Mouse (Mus musculus): ENCODE results near the gene L3mbtl3. TPM values are rescaled to one million over a fixed set of nuclear protein-coding genes. Genes with fewer than 3 reads are reported as not detected.

L3mbtl3 gene
- polyA plus RNA-seq, 1 experiment from 2014 or later = 16.8 TPM

GRCm38 (mm10) chr10:26364326-26364856 lies 11.4 kb downstream of the L3mbtl3 start:
- Histone ChIP-seq H3K9me3 (no peaks in the 10 kb centered on the region), H3K36me3 (peaks cover 22% of the 10 kb centered on the region), H3K4me1 (replicated peaks) (no peaks in the 10 kb centered on the region), H3K27me3 (ENCODE audit: insufficient read depth, poor library complexity, severe bottlenecking) (no peaks in the 10 kb centered on the region), H3K27ac (no peak overlapping the region), H3K4me3 (no peak overlapping the region)
- DNase-seq (ENCODE audit: low spot score) = no peak
- WGBS = 90% methylated on average over 8 of the region's 8 CpGs

DNA sequence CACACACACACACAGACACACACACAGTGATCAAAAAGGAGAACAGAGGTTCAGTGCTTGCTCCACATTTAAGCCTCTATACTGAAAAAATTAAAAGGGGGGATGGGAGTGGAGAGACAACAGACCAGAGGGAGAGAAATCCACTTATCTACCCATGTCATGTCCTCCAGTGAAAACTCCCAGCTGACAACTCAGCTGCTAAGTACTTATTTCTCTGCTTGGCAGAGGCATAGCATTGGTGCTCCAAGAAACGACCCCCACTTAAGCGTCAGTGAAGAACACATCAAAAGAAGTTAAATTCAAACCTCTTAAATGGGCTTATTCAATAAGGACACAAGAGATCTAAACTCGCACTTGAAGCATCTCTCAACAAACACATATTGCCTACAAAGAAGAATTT lies 12.2 kb downstream of the L3mbtl3 start:
- Histone ChIP-seq H3K27me3 (ENCODE audit: insufficient read depth, poor library complexity, severe bottlenecking) (no peaks in the 10 kb centered on the region), H3K4me3 (no peak overlapping the region), H3K27ac (no peak overlapping the region), H3K36me3 (peaks cover 17% of the 10 kb centered on the region), H3K9me3 (no peaks in the 10 kb centered on the region), H3K4me1 (replicated peaks) (no peaks in the 10 kb centered on the region)
- DNase-seq (ENCODE audit: low spot score) = no peak
- WGBS = 75% methylated on average over 3 of the region's 3 CpGs

GRCm38 (mm10) chr10:26358798-26359197 lies 17.0 kb downstream of the L3mbtl3 start:
- Histone ChIP-seq H3K27ac (no peak overlapping the region), H3K27me3 (ENCODE audit: insufficient read depth, poor library complexity, severe bottlenecking) (no peaks in the 10 kb centered on the region), H3K9me3 (0 out of 2 replicates have a peak, but pooled peaks cover 4% of the 10 kb centered on the region), H3K4me3 (no peak overlapping the region), H3K4me1 (replicated peaks) (no peaks in the 10 kb centered on the region), H3K36me3 (peaks cover 16% of the 10 kb centered on the region)
- DNase-seq (ENCODE audit: low spot score) = no peak
- WGBS = 92% methylated on average over 6 of the region's 6 CpGs

- Histone ChIP-seq H3K27me3 (ENCODE audit: insufficient read depth, poor library complexity, severe bottlenecking) (no peaks in the 10 kb centered on the region), H3K9me3 (0 out of 2 replicates have a peak, but pooled peaks cover 4% of the 10 kb centered on the region), H3K4me3 (no peak overlapping the region), H3K27ac (no peak overlapping the region), H3K36me3 (peaks cover 16% of the 10 kb centered on the region), H3K4me1 (replicated peaks) (no peaks in the 10 kb centered on the region)
- WGBS = 97% methylated on average over 5 of the region's 5 CpGs
- no peak for DNase-seq (ENCODE audit: low spot score)
Measured at GRCm38 (mm10) chr10:26358231-26358630, 17.5 kb downstream of the L3mbtl3 start.

- no peak for DNase-seq (ENCODE audit: low spot score)
- 0 out of 2 replicates have a peak, but pooled peaks cover 4% of the 10 kb centered on the region for H3K9me3 ChIP-seq
- no peak overlapping the region for H3K27ac ChIP-seq
- H3K4me1 ChIP-seq (replicated peaks) = no peaks in the 10 kb centered on the region
- peaks cover 44% of the 10 kb centered on the region for H3K36me3 ChIP-seq
- no peaks in the 10 kb centered on the region for H3K27me3 ChIP-seq (ENCODE audit: insufficient read depth, poor library complexity, severe bottlenecking)
- WGBS = 58% methylated on average over 4 of the region's 4 CpGs
- H3K4me3 ChIP-seq = no peak overlapping the region
Measured at GRCm38 (mm10) chr10:26353781-26354180, 22.0 kb downstream of the L3mbtl3 start.

DNA sequence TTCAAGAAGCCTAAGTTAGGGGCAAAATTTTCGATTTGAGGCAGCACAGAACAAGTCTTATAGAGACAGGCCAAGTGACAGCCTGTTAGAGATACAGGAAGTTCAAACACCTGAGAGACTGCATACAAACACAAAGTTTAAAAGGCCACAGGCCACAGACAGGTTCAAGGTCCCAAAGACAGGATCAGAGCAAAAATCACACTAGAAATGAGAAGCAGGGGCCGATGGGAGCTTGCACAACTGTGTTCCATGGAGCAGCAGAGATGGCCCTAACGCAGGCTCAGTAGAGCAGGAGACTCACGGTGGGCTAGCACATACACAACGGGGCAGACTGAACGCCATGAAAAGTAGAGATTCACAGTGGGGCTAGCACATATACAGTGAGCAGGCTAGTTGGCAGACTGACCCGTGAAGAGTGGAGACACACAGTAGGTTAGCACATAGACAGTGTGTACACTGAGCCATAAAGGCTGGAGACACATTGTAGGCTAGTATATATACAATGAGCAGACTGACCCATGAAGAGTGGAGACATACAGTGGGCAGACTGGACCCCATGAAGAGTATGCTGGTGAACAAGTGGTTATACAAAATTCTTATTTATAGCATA lies 24.5 kb downstream of the L3mbtl3 start:
- no peak overlapping the region for H3K27ac ChIP-seq
- H3K4me1 ChIP-seq (replicated peaks) = no peaks in the 10 kb centered on the region
- DNase-seq (ENCODE audit: low spot score) = no peak
- no peak overlapping the region for H3K4me3 ChIP-seq
- 0 out of 2 replicates have a peak, but pooled peaks cover 4% of the 10 kb centered on the region for H3K9me3 ChIP-seq
- no peaks in the 10 kb centered on the region for H3K27me3 ChIP-seq (ENCODE audit: insufficient read depth, poor library complexity, severe bottlenecking)
- H3K36me3 ChIP-seq = peaks cover 47% of the 10 kb centered on the region
- 91% methylated on average over 7 of the region's 7 CpGs for WGBS

- no peak overlapping the region for H3K4me3 ChIP-seq
- 62% methylated on average over 1 of the region's 1 CpGs for WGBS
- peaks cover 36% of the 10 kb centered on the region for H3K36me3 ChIP-seq
Measured at GRCm38 (mm10) chr10:26350153-26350552, 25.6 kb downstream of the L3mbtl3 start.

DNA sequence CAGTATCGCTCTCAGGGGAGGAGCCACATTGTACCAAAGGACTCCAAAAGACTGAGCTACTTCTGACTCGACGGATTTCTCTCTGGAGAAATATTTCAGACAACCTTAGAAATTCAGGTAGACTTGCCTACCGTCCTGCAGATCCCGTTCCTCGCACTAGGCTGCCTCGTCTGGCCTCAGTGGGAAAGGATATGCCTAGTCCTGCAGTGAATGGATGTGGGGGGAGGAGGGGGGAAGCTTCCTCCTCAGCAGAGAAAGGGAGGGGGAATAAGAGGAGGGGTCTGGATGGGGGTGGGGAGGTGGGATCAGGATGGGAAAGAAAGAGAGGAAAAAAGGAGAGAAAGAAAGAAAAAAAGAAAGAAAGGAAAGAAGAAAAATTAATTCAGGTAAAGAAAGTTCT lies 28.2 kb downstream of the L3mbtl3 start:
- WGBS = 35% methylated on average over 7 of the region's 7 CpGs
- no peak overlapping the region for H3K4me3 ChIP-seq
- H3K9me3 ChIP-seq = no peaks in the 10 kb centered on the region
- H3K4me1 ChIP-seq (replicated peaks) = no peaks in the 10 kb centered on the region
- peaks cover 55% of the 10 kb centered on the region for H3K36me3 ChIP-seq
- H3K27ac ChIP-seq = no peak overlapping the region
- no peaks in the 10 kb centered on the region for H3K27me3 ChIP-seq (ENCODE audit: insufficient read depth, poor library complexity, severe bottlenecking)
- no peak for DNase-seq (ENCODE audit: low spot score)

More at GRCm38 (mm10) chr10:26350153-26350552, 25.6 kb downstream of the L3mbtl3 start:
- Histone ChIP-seq H3K4me1 (replicated peaks) (no peaks in the 10 kb centered on the region), H3K9me3 (no peaks in the 10 kb centered on the region), H3K27ac (no peak overlapping the region), H3K27me3 (ENCODE audit: insufficient read depth, poor library complexity, severe bottlenecking) (no peaks in the 10 kb centered on the region)
- no peak for DNase-seq (ENCODE audit: low spot score)

DNA sequence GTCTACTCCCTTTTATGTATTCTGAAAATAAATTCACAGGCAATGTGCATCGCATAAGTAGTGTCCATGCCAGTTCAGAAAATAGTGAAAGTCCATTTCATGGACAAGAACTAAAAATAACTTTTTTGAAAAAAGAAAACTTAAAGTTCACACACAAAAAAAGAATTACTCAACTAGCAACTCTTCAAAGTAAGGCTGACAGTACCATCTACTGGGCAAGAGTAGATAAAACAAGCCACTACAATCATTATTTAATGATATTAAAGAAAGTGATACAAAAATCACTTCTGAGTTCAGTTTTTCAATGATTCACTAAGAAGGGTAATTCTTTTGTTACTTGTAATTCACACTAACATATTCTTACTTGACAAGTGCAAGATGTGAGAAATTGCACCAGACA lies 29.9 kb downstream of the L3mbtl3 start:
- Histone ChIP-seq H3K27me3 (ENCODE audit: insufficient read depth, poor library complexity, severe bottlenecking) (no peaks in the 10 kb centered on the region), H3K4me3 (no peak overlapping the region), H3K27ac (no peak overlapping the region), H3K4me1 (replicated peaks) (no peaks in the 10 kb centered on the region), H3K9me3 (no peaks in the 10 kb centered on the region), H3K36me3 (peaks cover 61% of the 10 kb centered on the region)
- 92% methylated on average over 1 of the region's 1 CpGs for WGBS
- no peak for DNase-seq (ENCODE audit: low spot score)

DNA sequence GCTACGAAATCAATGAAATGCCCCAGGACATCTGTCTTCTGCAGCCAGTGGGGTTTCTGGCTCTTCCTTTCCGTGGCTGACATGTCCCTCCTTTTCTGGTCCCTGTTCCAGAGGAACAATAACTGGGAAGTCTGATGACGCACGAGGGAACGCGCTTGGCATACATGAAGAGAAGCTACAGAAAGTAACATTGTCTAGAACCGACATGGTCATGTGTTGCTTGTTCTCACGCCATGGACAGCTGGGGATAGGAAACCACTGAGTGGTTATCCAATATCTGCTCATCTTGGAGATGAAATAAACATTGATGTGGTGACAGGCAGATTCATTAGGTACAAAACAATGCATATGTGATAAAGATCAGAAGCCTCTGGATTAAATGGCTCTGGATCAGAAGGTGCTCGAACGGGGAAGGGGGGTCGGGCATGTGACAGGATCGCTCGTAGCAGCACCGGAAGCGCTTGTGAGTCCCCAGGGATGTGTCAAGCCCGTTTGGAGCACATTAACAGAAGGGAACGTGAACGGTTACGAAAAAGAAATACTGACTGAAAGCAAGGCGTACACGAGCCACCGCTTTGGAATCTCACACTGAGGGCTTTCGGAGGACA lies 37.8 kb downstream of the L3mbtl3 start:
- 87% methylated on average over 23 of the region's 23 CpGs for WGBS
- H3K27me3 ChIP-seq (ENCODE audit: insufficient read depth, poor library complexity, severe bottlenecking) = no peaks in the 10 kb centered on the region
- no peak overlapping the region for H3K4me3 ChIP-seq
- no peak for DNase-seq (ENCODE audit: low spot score)
- peaks cover 2% of the 10 kb centered on the region; the same call in 1 of the 2 replicates for H3K4me1 ChIP-seq (replicated peaks)
- no peak overlapping the region for H3K27ac ChIP-seq
- H3K36me3 ChIP-seq = peaks cover 90% of the 10 kb centered on the region
- no peaks in the 10 kb centered on the region for H3K9me3 ChIP-seq

DNA sequence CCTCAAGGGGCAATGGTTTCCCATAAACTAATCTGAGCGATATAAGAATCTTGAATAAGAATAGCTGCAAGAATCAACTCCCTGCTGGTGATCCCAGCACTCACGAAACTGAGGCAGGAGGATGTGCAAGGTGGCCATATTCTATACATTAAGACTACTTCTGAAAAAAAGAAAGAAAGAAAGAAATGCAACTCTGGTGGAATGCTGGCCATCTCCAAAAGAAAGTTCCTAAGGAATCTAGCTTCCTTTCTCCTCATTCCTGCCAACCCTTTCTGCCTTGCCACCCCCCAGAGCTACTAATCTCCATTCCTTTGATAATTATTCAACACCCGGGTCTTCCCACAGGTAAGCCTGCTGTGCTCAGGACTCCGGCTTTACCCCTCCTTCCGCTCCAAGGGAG lies 41.8 kb downstream of the L3mbtl3 start:
- Histone ChIP-seq H3K27me3 (ENCODE audit: insufficient read depth, poor library complexity, severe bottlenecking) (0 out of 2 replicates have a peak, but pooled peaks cover 5% of the 10 kb centered on the region), H3K4me3 (no peak overlapping the region), H3K9me3 (no peaks in the 10 kb centered on the region), H3K27ac (no peak overlapping the region), H3K4me1 (replicated peaks) (peaks cover 5% of the 10 kb centered on the region; the same call in 1 of the 2 replicates), H3K36me3 (peaks cover 71% of the 10 kb centered on the region)
- 33% methylated on average over 5 of the region's 5 CpGs for WGBS
- no peak for DNase-seq (ENCODE audit: low spot score)

DNA sequence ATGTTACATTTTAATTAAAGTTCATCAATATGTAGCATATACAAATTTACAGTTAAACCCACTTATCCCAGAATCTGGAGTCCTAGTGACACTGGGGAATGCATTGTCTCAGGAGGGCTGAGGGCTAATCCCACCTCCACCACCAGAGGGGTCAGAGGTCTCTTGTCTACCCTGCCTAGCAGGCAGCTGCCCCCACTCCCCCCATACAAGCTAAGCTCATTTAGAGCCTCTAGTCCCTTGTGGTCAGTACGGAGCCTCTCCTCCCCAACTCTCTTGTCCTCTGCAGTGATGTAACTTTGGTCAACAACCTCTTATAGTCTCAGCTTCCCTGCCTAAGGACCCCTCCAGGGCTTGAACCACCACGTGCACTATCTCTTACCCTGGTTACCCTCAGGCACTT lies 43.0 kb downstream of the L3mbtl3 start:
- WGBS = 16% methylated on average over 2 of the region's 2 CpGs
- Histone ChIP-seq H3K36me3 (peaks cover 62% of the 10 kb centered on the region), H3K4me3 (no peak overlapping the region), H3K27me3 (ENCODE audit: insufficient read depth, poor library complexity, severe bottlenecking) (0 out of 2 replicates have a peak, but pooled peaks cover 5% of the 10 kb centered on the region), H3K4me1 (replicated peaks) (peaks cover 12% of the 10 kb centered on the region; the same call in 1 of the 2 replicates), H3K27ac (no peak overlapping the region), H3K9me3 (no peaks in the 10 kb centered on the region)
- no peak for DNase-seq (ENCODE audit: low spot score)

- Histone ChIP-seq H3K9me3 (no peaks in the 10 kb centered on the region), H3K27ac (no peak overlapping the region), H3K27me3 (ENCODE audit: insufficient read depth, poor library complexity, severe bottlenecking) (0 out of 2 replicates have a peak, but pooled peaks cover 5% of the 10 kb centered on the region), H3K4me3 (no peak overlapping the region), H3K36me3 (peaks cover 59% of the 10 kb centered on the region), H3K4me1 (replicated peaks) (peaks cover 19% of the 10 kb centered on the region; the same call in 1 of the 2 replicates)
- DNase-seq (ENCODE audit: low spot score) = no peak
- 65% methylated on average over 3 of the region's 3 CpGs for WGBS
Measured at GRCm38 (mm10) chr10:26328843-26329242, 46.9 kb downstream of the L3mbtl3 start.

All from hindbrain, embryonic 10.5 days (tissue).